Mouse (Mus musculus) CH12.LX (cell line): ENCODE measurements around the gene Map4k1. TPM values are rescaled to one million over a fixed set of nuclear protein-coding genes. Genes with fewer than 3 reads are reported as not detected.

ENCODE experiments used
- DNase-seq: peaks from one replicate; pipeline ENCODE4 v3.0.0-alpha.2; 2013; ENCODE audit errors: extremely low read depth
- H3K27ac ChIP-seq: 2 replicates; pipeline ENCODE4 v1.5.1; 2012; ENCODE audit warnings: low read depth, mild to moderate bottlenecking, control low read depth, moderate library complexity; ENCODE audit not compliant: insufficient read depth
- H3K27me3 ChIP-seq: replicated peaks from 2 replicates; pipeline ENCODE3; 2012; ENCODE audit warnings: inconsistent platforms
- H3K36me3 ChIP-seq, 2 experiments: replicated peaks in 1 of 2; 2 replicates each; pipeline versions ENCODE3 to v1.6.1; 2012; ENCODE audit warnings: inconsistent platforms in 1 of 2, low read length in 1 of 2, mild to moderate bottlenecking in 1 of 2, mixed read lengths in 1 of 2, moderate library complexity in 1 of 2; ENCODE audit not compliant: control insufficient read depth in 1 of 2, insufficient read depth in 1 of 2
- H3K4me1 ChIP-seq, 2 experiments: 2 replicates each; pipeline ENCODE4 v1.6.1; 2012; ENCODE audit warnings: inconsistent platforms in 1 of 2, moderate library complexity in 1 of 2; ENCODE audit not compliant: insufficient read depth in 2 of 2, control insufficient read depth in 1 of 2
- H3K4me2 ChIP-seq: 2 replicates; pipeline ENCODE4 v1.6.1; 2012; ENCODE audit warnings: low read depth, mild to moderate bottlenecking, control low read depth; ENCODE audit not compliant: poor library complexity, insufficient read depth, severe bottlenecking
- H3K4me3 ChIP-seq, 3 experiments: fragments of 150-350 bp in 1 of 3; sonication (generic) in 1 of 3; replicated peaks in 1 of 3; 2 replicates each; pipeline versions ENCODE3 to v1.5.1; 2011 to 2012; ENCODE audit warnings: low read depth in 2 of 3, low read length in 2 of 3, mild to moderate bottlenecking in 2 of 3, moderate library complexity in 2 of 3, control low read depth in 1 of 3, improper control_type of control experiment in 1 of 3, inconsistent platforms in 1 of 3, mixed read lengths in 1 of 3; ENCODE audit not compliant: poor library complexity in 1 of 3
- H3K79me2 ChIP-seq: replicated peaks from 2 replicates; pipeline ENCODE4 v1.6.1; 2012; ENCODE audit warnings: mild to moderate bottlenecking, moderate library complexity; ENCODE audit not compliant: control insufficient read depth, poor library complexity, insufficient read depth, severe bottlenecking; ENCODE audit errors: extremely low read depth
- H3K9ac ChIP-seq: 2 replicates; pipeline ENCODE4 v1.6.1; 2012; ENCODE audit warnings: low read depth, mild to moderate bottlenecking, control low read depth, moderate library complexity; ENCODE audit not compliant: insufficient read depth
- H3K9me3 ChIP-seq: replicated peaks from 2 replicates; pipeline ENCODE3; 2012; ENCODE audit warnings: low read length, inconsistent platforms, mixed read lengths
- CHD2 ChIP-seq: IDR thresholded peaks from 2 replicates; pipeline ENCODE4 v1.6.1; 2011; ENCODE audit warnings: low read length, improper control_type of control experiment
- CTCF ChIP-seq, 2 experiments: IDR thresholded peaks in 1 of 2; conservative IDR thresholded peaks in 1 of 2; 2 replicates each; pipeline ENCODE4 v1.5.1; 2011 to 2012; ENCODE audit warnings: low read depth in 2 of 2, low read length in 2 of 2, improper control_type of control experiment in 1 of 2, inconsistent platforms in 1 of 2, mild to moderate bottlenecking in 1 of 2, moderate library complexity in 1 of 2
- E2F4 ChIP-seq: IDR thresholded peaks from 2 replicates; pipeline ENCODE4 v1.6.1; 2011; ENCODE audit warnings: low read depth, low read length, improper control_type of control experiment; ENCODE audit not compliant: insufficient replicate concordance
- EP300 ChIP-seq: IDR thresholded peaks from 2 replicates; pipeline ENCODE4 v1.6.1; 2011; ENCODE audit warnings: low read length, improper control_type of control experiment
- GABPA ChIP-seq: IDR thresholded peaks from 2 replicates; pipeline ENCODE4 v1.6.1; 2012; ENCODE audit warnings: low read depth, low read length, improper control_type of control experiment, inconsistent platforms; ENCODE audit not compliant: insufficient replicate concordance
- HCFC1 ChIP-seq: IDR thresholded peaks from 2 replicates; pipeline ENCODE4 v1.6.1; 2012; ENCODE audit warnings: low read depth, mild to moderate bottlenecking, inconsistent platforms, low read length, improper control_type of control experiment
- IRF4 ChIP-seq: IDR thresholded peaks from 2 replicates; pipeline ENCODE4 v1.6.1; 2014; ENCODE audit warnings: low read depth, mild to moderate bottlenecking, inconsistent platforms, low read length, improper control_type of control experiment
- KAT2A ChIP-seq: IDR thresholded peaks from 2 replicates; pipeline ENCODE4 v1.6.1; 2012; ENCODE audit warnings: low read length, improper control_type of control experiment, inconsistent platforms; ENCODE audit not compliant: insufficient replicate concordance
- MAZ ChIP-seq: IDR thresholded peaks from 2 replicates; pipeline ENCODE4 v1.6.1; 2012; ENCODE audit warnings: low read depth, mild to moderate bottlenecking, inconsistent platforms, low read length, improper control_type of control experiment, moderate library complexity
- MYC ChIP-seq: IDR thresholded peaks from 2 replicates; pipeline ENCODE4 v1.6.1; 2011; ENCODE audit warnings: low read depth, mild to moderate bottlenecking, improper control_type of control experiment, low read length
- POLR2A ChIP-seq: IDR thresholded peaks from 2 replicates; pipeline ENCODE4 v1.6.1; 2011; ENCODE audit warnings: low read depth, mild to moderate bottlenecking, improper control_type of control experiment, low read length
- SMC3 ChIP-seq: IDR thresholded peaks from 2 replicates; pipeline ENCODE4 v1.6.1; 2011; ENCODE audit warnings: low read depth, low read length, improper control_type of control experiment
- TBP ChIP-seq: conservative IDR thresholded peaks from 2 replicates; pipeline ENCODE4 v1.6.1; 2011; ENCODE audit warnings: low read depth, low read length, improper control_type of control experiment
- USF2 ChIP-seq: conservative IDR thresholded peaks from 2 replicates; pipeline ENCODE4 v1.6.1; 2011; ENCODE audit warnings: low read depth, low read length, improper control_type of control experiment
- ZC3H11A ChIP-seq: IDR thresholded peaks from 2 replicates; pipeline ENCODE4 v1.6.1; 2012; ENCODE audit warnings: low read depth, mild to moderate bottlenecking, inconsistent platforms, low read length, improper control_type of control experiment
- ZKSCAN1 ChIP-seq: IDR thresholded peaks from 2 replicates; pipeline ENCODE4 v1.6.1; 2012; ENCODE audit warnings: low read depth, inconsistent platforms, low read length, improper control_type of control experiment, borderline replicate concordance
- ZNF384 ChIP-seq: IDR thresholded peaks from 2 replicates; pipeline ENCODE4 v1.6.1; 2012; ENCODE audit warnings: low read depth, low read length, improper control_type of control experiment, inconsistent platforms
- dilution Hi-C: fragments of 300-500 bp; cut with MboI; formaldehyde crosslinking; loops from 2 replicates; pipeline ENCODE4 v1.14.3; 2020; ENCODE audit warnings: low sequenced_read_pairs; ENCODE audit not compliant: extremely low pct_unique_long_range_greater_than_20kb, extremely low pct_ligation_motif_present
- in situ Hi-C: fragments of 300-500 bp; cut with MboI; formaldehyde crosslinking; loops from 3 replicates; pipeline ENCODE4 v1.14.3; 2019; ENCODE audit warnings: low sequenced_read_pairs, low pct_ligation_motif_present, low pct_unique_long_range_greater_than_20kb, mixed read lengths
- polyA plus RNA-seq: library from polyadenylated mRNA; unstranded; fragments of >175 nt; gene quantifications from 2 replicates; pipeline ENCODE4 v1.2.1, GENCODE M21; 2012; ENCODE audit warnings: low read depth; ENCODE audit not compliant: insufficient read length
- total RNA-seq, 2 experiments: library from RNA; depleted of rRNA; stranded (reverse); fragments of 300-350 nt in 1 of 2; fragments of >200 nt in 1 of 2; gene quantifications; 2 replicates each; pipeline ENCODE4 v1.2.3; 2012 to 2014

The Map4k1 gene
- total and polyA plus RNA-seq, 3 experiments, result 114 to 395 (median 183) TPM

DNA sequence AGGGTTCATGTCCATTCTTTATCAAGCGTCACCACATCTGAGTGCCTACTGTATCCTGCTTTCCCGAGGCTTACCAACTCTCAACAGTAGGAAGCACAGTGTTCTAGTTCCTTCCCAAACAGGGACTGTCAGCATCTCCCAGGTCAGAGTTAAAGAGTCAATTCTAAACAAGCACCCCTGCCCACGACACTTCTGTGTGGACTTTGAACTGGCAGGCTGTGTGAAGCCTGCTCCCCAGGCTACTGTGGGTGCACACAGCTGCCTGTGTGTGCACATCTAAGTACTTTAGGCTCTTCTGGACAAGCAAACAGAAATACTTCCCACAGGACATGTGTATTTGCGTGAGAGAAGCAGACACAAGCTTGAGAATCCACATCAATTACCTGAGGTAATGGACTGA lies 40.3 kb upstream of the Map4k1 start:
- no peak overlapping the region for H3K9ac ChIP-seq
- peaks cover 0 to 63% of the 10 kb centered on the region in 2 experiments for H3K36me3 ChIP-seq

DNA sequence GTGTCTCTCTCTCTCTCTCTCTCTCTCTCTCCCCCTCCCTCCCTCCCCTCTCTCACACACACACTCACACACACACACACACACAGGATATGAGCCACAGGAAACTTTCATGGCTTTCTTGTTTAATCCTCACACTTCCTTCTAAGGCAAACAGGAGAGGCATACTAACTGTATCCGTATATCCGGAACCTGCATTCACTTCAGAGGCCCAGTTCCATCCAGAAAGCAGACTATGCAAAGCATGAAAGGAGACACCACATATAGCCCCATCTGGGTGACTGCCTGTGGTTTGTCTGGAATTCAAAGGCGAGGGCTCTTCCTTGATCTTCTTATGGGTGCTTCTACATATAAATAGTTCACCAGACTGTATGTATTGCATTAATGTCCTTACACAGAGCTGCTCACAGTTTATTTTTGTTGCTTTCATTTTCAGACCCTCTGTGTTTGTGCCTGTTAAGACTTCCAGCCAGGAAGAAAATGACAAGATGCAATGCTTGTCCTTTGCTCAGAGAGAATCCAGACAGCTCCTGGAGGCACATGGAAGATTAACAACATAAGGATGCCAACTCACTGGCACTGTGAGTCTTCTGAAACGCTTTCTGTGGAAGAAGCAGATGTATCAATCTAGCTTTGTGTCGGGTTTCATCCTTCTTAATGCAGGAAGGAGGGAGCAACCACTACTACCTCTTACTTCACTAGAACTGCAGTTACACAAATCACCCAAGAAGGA lies 38.2 kb upstream of the Map4k1 start:
- Histone ChIP-seq H3K9ac (no peak overlapping the region), H3K27me3 (no peaks in the 10 kb centered on the region), H3K79me2 (peaks cover 48% of the 10 kb centered on the region), H3K4me1 (peaks cover 12 to 83% of the 10 kb centered on the region in 2 experiments), H3K27ac (no peak overlapping the region), H3K4me2 (no peak overlapping the region), H3K9me3 (no peaks in the 10 kb centered on the region), H3K4me3 (no peak overlapping the region), H3K36me3 (peaks cover 0 to 58% of the 10 kb centered on the region in 2 experiments)
- DNase-seq, result peak; percentile 38
- no peak for TF ChIP-seq SMC3
- TF ChIP-seq HCFC1, result no peak
- no peak for TF ChIP-seq KAT2A
- TF ChIP-seq POLR2A, result no peak
- TF ChIP-seq ZNF384, result no peak
- TF ChIP-seq CHD2, result no peak
- in situ Hi-C loops, result no loop called here
- dilution Hi-C loops, result no loop called here

More for the DNA sequence above, 40.3 kb upstream of the Map4k1 start:
- H3K9me3 ChIP-seq, result no peaks in the 10 kb centered on the region
- in situ Hi-C loops, result no loop called here
- H3K4me1 ChIP-seq, result peaks cover 5 to 81% of the 10 kb centered on the region in 2 experiments
- dilution Hi-C loops, result no loop called here
- H3K4me2 ChIP-seq, result no peak overlapping the region
- peaks cover 44% of the 10 kb centered on the region for H3K79me2 ChIP-seq
- TF ChIP-seq EP300, result no peak
- TF ChIP-seq TBP, result no peak
- no peak for TF ChIP-seq CHD2
- no peak for TF ChIP-seq KAT2A
- no peak for TF ChIP-seq ZC3H11A
- TF ChIP-seq USF2, result no peak
- no peak for TF ChIP-seq E2F4
- no peak for TF ChIP-seq IRF4
- TF ChIP-seq GABPA, result no peak
- no peak for TF ChIP-seq ZKSCAN1
- no peak for TF ChIP-seq MYC
- no peak for TF ChIP-seq CTCF (conservative IDR thresholded peaks at IDR 0.05 in 1 of 2, IDR thresholded peaks at IDR 0.05 in 1 of 2; ENCODE audit: low read depth in 2 of 2, low read length in 2 of 2)
- no peak for TF ChIP-seq POLR2A
- no peak for TF ChIP-seq MAZ
- DNase-seq, result no peak
- no peaks in the 10 kb centered on the region for H3K27me3 ChIP-seq
- H3K4me3 ChIP-seq, result no peak overlapping the region
- no peak overlapping the region for H3K27ac ChIP-seq
